Mouse (Mus musculus): ENCODE data around the gene Vasp. TPM values are rescaled to one million over a fixed set of nuclear protein-coding genes. Genes with fewer than 3 reads are reported as not detected.
A peak's percentile ranks its signal among the peaks of the same experiment; 100 is the strongest.

The Vasp gene
- total and polyA plus RNA-seq, 2 experiments from 2014 or later: 35.5 to 62.6 TPM

- H3K4me3 ChIP-seq (ENCODE audit: low read length): no peak overlapping the region
- H3K4me2 ChIP-seq (ENCODE audit: low read depth, low read length): no peak overlapping the region
- no peaks in the 10 kb centered on the region for H3K36me3 ChIP-seq (ENCODE audit: insufficient read depth, low read length)
- no peak for TF ChIP-seq CTCF (IDR thresholded peaks at IDR 0.05; ENCODE audit: low read depth)
- no peaks in the 10 kb centered on the region for H3K9me3 ChIP-seq (ENCODE audit: low read length)
- H3K27ac ChIP-seq: no peak overlapping the region
- H3K27me3 ChIP-seq (ENCODE audit: insufficient read depth, low read length): no peaks in the 10 kb centered on the region
- DNase-seq (ENCODE audit: low spot score): no peak
- no peak for ATAC-seq
- H3K9ac ChIP-seq (replicated peaks; ENCODE audit: low read length): no peak overlapping the region
- H3K4me1 ChIP-seq (ENCODE audit: insufficient read depth, low read length): no peaks in the 10 kb centered on the region; the same call in 1 of the 2 replicates
- WGBS: 36% methylated on average over 14 of the region's 14 CpGs
These were observed 45.0 kb upstream of the Vasp start for GRCm38 (mm10) chr7:19316451-19317161.

- no peaks in the 10 kb centered on the region for H3K9me3 ChIP-seq (ENCODE audit: low read length)
- ATAC-seq (no peak), DNase-seq (ENCODE audit: low spot score) (no peak)
- H3K4me3 ChIP-seq (ENCODE audit: low read length): no peak overlapping the region
- no peaks in the 10 kb centered on the region for H3K36me3 ChIP-seq (ENCODE audit: insufficient read depth, low read length)
- H3K4me2 ChIP-seq (ENCODE audit: low read depth, low read length): no peak overlapping the region
- no peaks in the 10 kb centered on the region for H3K27me3 ChIP-seq (ENCODE audit: insufficient read depth, low read length)
- no peak for TF ChIP-seq CTCF (IDR thresholded peaks at IDR 0.05; ENCODE audit: low read depth)
- H3K27ac ChIP-seq: no peak overlapping the region
- H3K9ac ChIP-seq (replicated peaks; ENCODE audit: low read length): no peak overlapping the region
- 48% methylated on average over 5 of the region's 5 CpGs for WGBS
- H3K4me1 ChIP-seq (ENCODE audit: insufficient read depth, low read length): no peaks in the 10 kb centered on the region
These were observed 42.4 kb upstream of the Vasp start for GRCm38 (mm10) chr7:19314033-19314432.

GRCm38 (mm10) chr7:19311991-19312390 is 40.4 kb upstream of the Vasp start:
- Histone ChIP-seq H3K9ac (replicated peaks; ENCODE audit: low read length) (no peak overlapping the region), H3K27me3 (ENCODE audit: insufficient read depth, low read length) (peaks cover 2% of the 10 kb centered on the region; the same call in 1 of the 2 replicates), H3K4me3 (ENCODE audit: low read length) (no peak overlapping the region), H3K9me3 (ENCODE audit: low read length) (no peaks in the 10 kb centered on the region), H3K36me3 (ENCODE audit: insufficient read depth, low read length) (no peaks in the 10 kb centered on the region), H3K27ac (no peak overlapping the region), H3K4me1 (ENCODE audit: insufficient read depth, low read length) (no peaks in the 10 kb centered on the region), H3K4me2 (ENCODE audit: low read depth, low read length) (no peak overlapping the region)
- ATAC-seq (no peak), DNase-seq (ENCODE audit: low spot score) (no peak)
- no peak for TF ChIP-seq CTCF (IDR thresholded peaks at IDR 0.05; ENCODE audit: low read depth)
- WGBS: 45% methylated on average over 4 of the region's 4 CpGs

GRCm38 (mm10) chr7:19309884-19310641 is 38.4 kb upstream of the Vasp start, which contains the start of gene Fosb:
Gene Fosb (minus strand): TSS chr7:19310051.
- Histone ChIP-seq H3K4me1 (ENCODE audit: insufficient read depth, low read length) (no peaks in the 10 kb centered on the region), H3K27ac (no peak within 1 kb of the TSS; the same call in 1 of the 2 replicates), H3K27me3 (ENCODE audit: insufficient read depth, low read length) (peaks cover 20% of the 10 kb centered on the region), H3K9me3 (ENCODE audit: low read length) (no peaks in the 10 kb centered on the region), H3K9ac (replicated peaks; ENCODE audit: low read length) (peak within 1 kb of the TSS; percentile 46), H3K36me3 (ENCODE audit: insufficient read depth, low read length) (no peaks in the 10 kb centered on the region), H3K4me2 (ENCODE audit: low read depth, low read length) (peak within 1 kb of the TSS; percentile 99), H3K4me3 (ENCODE audit: low read length) (peak within 1 kb of the TSS; percentile 64)
- TF ChIP-seq CTCF (IDR thresholded peaks at IDR 0.05; ENCODE audit: low read depth): peak; percentile 58
- under 1% methylated on average over 49 of the region's 49 CpGs for WGBS
- ATAC-seq (peak; percentile 90), DNase-seq (ENCODE audit: low spot score) (peak; percentile 98)

- Histone ChIP-seq H3K9ac (replicated peaks; ENCODE audit: low read length) (peak overlapping the region; percentile 31; the same call in 1 of the 2 replicates), H3K36me3 (ENCODE audit: insufficient read depth, low read length) (no peaks in the 10 kb centered on the region), H3K4me3 (ENCODE audit: low read length) (peak overlapping the region; percentile 64), H3K9me3 (ENCODE audit: low read length) (no peaks in the 10 kb centered on the region), H3K27me3 (ENCODE audit: insufficient read depth, low read length) (peaks cover 20% of the 10 kb centered on the region), H3K4me1 (ENCODE audit: insufficient read depth, low read length) (no peaks in the 10 kb centered on the region), H3K27ac (no peak overlapping the region; the same call in 1 of the 2 replicates), H3K4me2 (ENCODE audit: low read depth, low read length) (peak overlapping the region; percentile 99)
- no peak for DNase-seq (ENCODE audit: low spot score)
- under 1% methylated on average over 48 of the region's 48 CpGs for WGBS
- no peak for ATAC-seq
- TF ChIP-seq CTCF (IDR thresholded peaks at IDR 0.05; ENCODE audit: low read depth): no peak
These were observed 37.8 kb upstream of the Vasp start for GRCm38 (mm10) chr7:19309278-19309883.

GRCm38 (mm10) chr7:19308454-19309277 is 37.0 kb upstream of the Vasp start:
- H3K27me3 ChIP-seq (ENCODE audit: insufficient read depth, low read length): peaks cover 20% of the 10 kb centered on the region
- peak; percentile 32 for TF ChIP-seq CTCF (IDR thresholded peaks at IDR 0.05; ENCODE audit: low read depth)
- peak; percentile 88 for ATAC-seq
- peak overlapping the region; percentile 64 for H3K4me3 ChIP-seq (ENCODE audit: low read length)
- no peaks in the 10 kb centered on the region for H3K9me3 ChIP-seq (ENCODE audit: low read length)
- H3K27ac ChIP-seq: peak overlapping the region; percentile 58; the same call in 1 of the 2 replicates
- no peaks in the 10 kb centered on the region for H3K36me3 ChIP-seq (ENCODE audit: insufficient read depth, low read length)
- H3K4me2 ChIP-seq (ENCODE audit: low read depth, low read length): peak overlapping the region; percentile 99
- H3K4me1 ChIP-seq (ENCODE audit: insufficient read depth, low read length): no peaks in the 10 kb centered on the region
- WGBS: under 1% methylated on average over 55 of the region's 58 CpGs
- peak overlapping the region; percentile 45 for H3K9ac ChIP-seq (replicated peaks; ENCODE audit: low read length)
- peak; percentile 98 for DNase-seq (ENCODE audit: low spot score)

All from hindbrain, postnatal 0 days (tissue).